18 mouse cellular contexts compared by ENCODE assay signal in genomic region chr7:120620075-120620771, GRCm38 (mm10). TPM values are rescaled to one million over a fixed set of nuclear protein-coding genes. Genes with fewer than 3 reads are reported as not detected.
"Had no signal": no experiment of that assay in that cellular context is flagged by ENCODE, and none has a peak within 500 bp of the region (broad histone marks: within the 10 kb centered on the region; RNA-seq: fewer than 3 reads in every experiment).

No protein-coding gene starts in this region.

- H3K4me1 ChIP-seq: liver, embryonic 12.5 days; midbrain, embryonic 10.5 days; midbrain, embryonic 13.5 days had no signal

- H3K9ac ChIP-seq: liver, embryonic 12.5 days; liver, embryonic 14.5 days; lung, embryonic 14.5 days; midbrain, embryonic 13.5 days had no signal

- H3K27me3 ChIP-seq: liver, embryonic 12.5 days; midbrain, embryonic 13.5 days had no signal

- H3K36me3 ChIP-seq: liver, embryonic 12.5 days; midbrain, embryonic 10.5 days; midbrain, embryonic 13.5 days had no signal

- DNase-seq: lung, adult 18-20 months; lung, embryonic 14.5 days; lung, postnatal 10 days; lung, postnatal 4 days; right cerebral cortex, postnatal 14 days; spleen, adult 18-20 months; thymus, adult 18-20 months; thymus, postnatal 14 days; thymus, postnatal 36 days had no signal

- ATAC-seq: liver, embryonic 12.5 days; midbrain, embryonic 13.5 days; midbrain, embryonic 16.5 days had no signal

- H3K9me3 ChIP-seq: liver, embryonic 12.5 days; midbrain, embryonic 10.5 days; midbrain, embryonic 13.5 days had no signal

- H3K27ac ChIP-seq: liver, embryonic 12.5 days; liver, embryonic 14.5 days; midbrain, embryonic 10.5 days; midbrain, embryonic 13.5 days had no signal

- H3K4me3 ChIP-seq: liver, embryonic 12.5 days; midbrain, embryonic 10.5 days; midbrain, embryonic 13.5 days had no signal

- H3K4me2 ChIP-seq: liver, embryonic 12.5 days; lung, embryonic 14.5 days; midbrain, embryonic 13.5 days had no signal

RNA-seq across cellular contexts. Expression of gene Pdzd9, which starts 49.9 kb away (rescaled TPM):
- total RNA-seq: megakaryocyte, adult 5-6 weeks; megakaryocyte-erythroid progenitor cell, adult 5-6 weeks; neutrophil, adult 5-6 weeks had no signal
- polyA plus RNA-seq: small intestine, adult 2 months had no signal
